Mouse (Mus musculus) skeletal muscle tissue, adult 2 months (tissue): Measurements from ENCODE around the gene 2300009A05Rik.

Experiments used
- DNase-seq: peaks from one replicate; pipeline ENCODE4 v3.0.0-alpha.2; 2012; ENCODE audit warnings: low read depth, low spot score

The 2300009A05Rik gene

DNA sequence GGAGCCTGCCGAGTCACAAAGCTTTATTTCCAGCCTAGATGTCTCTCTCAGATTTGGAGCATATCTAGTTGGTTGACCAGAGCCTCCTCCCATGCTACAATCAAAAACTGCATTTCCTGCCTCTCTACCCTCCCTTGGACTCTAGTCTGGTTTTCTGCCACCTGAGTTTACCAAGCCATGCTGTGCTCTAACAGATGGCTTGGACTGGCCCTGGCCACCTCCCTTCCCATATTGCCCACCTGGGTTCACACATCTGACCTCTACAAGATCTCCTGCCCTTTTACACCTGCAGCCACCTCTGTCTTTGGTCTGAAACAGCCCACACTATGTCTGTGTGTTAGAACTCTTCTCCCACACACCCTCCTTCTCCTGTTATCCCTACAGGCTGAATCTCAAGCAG, 50.9 kb downstream of the 2300009A05Rik start:
- DNase-seq = no peak

DNA sequence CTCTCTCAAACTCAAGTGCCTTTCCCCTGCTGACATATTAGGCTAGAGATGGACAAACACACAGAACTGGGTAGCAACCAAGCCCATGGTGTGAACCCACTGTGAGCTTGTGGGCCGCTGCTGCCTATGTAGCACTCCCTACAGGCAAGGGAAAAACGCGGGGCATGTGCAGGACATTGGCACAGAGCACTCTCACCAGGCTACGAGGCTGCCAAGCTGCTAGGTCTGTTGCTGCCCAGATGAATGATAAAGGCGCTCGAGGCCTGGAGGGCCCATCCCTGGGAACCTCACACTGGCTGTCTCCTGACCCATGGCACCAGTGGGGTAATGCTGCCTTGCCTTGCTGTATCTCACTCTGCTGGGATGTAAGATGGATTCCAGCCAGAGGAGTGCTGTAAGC, 53.0 kb downstream of the 2300009A05Rik start:
- DNase-seq = no peak
